Mouse (Mus musculus) lung, embryonic 14.5 days (tissue): ENCODE measurements at regions not wholly inside any gene's neighbourhood (a gene's known extent, or its start where the extent isn't known, plus 50 kb on each side); places are given as distances from the start of the nearest gene placed in this dataset.
A peak's percentile ranks its signal among the peaks of the same experiment; 100 is the strongest.
"Not testable (repeated sequence)": the region's sequence is repeated elsewhere in the genome, so short reads cannot be mapped to it uniquely, and the experiment has no call there.

Experiments
- ATAC-seq: fragments of 200-750 bp; cut with Nextera tagmentation; 2 replicates; pipeline ENCODE4 v1.8.0; 2017; ENCODE audit warnings: mild to moderate bottlenecking, moderate TSS enrichment, moderate library complexity; ENCODE audit not compliant: insufficient read depth
- DNase-seq: peaks from one replicate; pipeline ENCODE4 v3.0.0-alpha.2; 2015
- H3K27ac ChIP-seq: fragments of 300-500 bp; sonication (generic); 2 replicates; pipeline ENCODE4 v1.5.1; 2014; ENCODE audit warnings: low read depth, mild to moderate bottlenecking, moderate library complexity
- H3K27me3 ChIP-seq: fragments of 300-500 bp; sonication (generic); 2 replicates; pipeline ENCODE4 v1.6.1; 2014; ENCODE audit warnings: low read length, control low read depth; ENCODE audit not compliant: insufficient read depth
- H3K36me3 ChIP-seq: fragments of 300-500 bp; sonication (generic); 2 replicates; pipeline ENCODE4 v1.6.1; 2014; ENCODE audit warnings: control low read depth; ENCODE audit not compliant: insufficient read depth
- H3K4me1 ChIP-seq: fragments of 300-500 bp; sonication (generic); 2 replicates; pipeline ENCODE4 v1.6.1; 2014; ENCODE audit warnings: antibody characterized with exemption, control low read depth; ENCODE audit not compliant: insufficient read depth
- H3K4me2 ChIP-seq: fragments of 300-500 bp; sonication (generic); 2 replicates; pipeline ENCODE4 v1.6.1; 2014; ENCODE audit warnings: mild to moderate bottlenecking
- H3K4me3 ChIP-seq: fragments of 300-500 bp; sonication (generic); 2 replicates; pipeline ENCODE4 v1.5.1; 2014; ENCODE audit warnings: low read depth, low read length
- H3K9ac ChIP-seq: fragments of 300-500 bp; sonication (generic); 2 replicates; pipeline ENCODE4 v1.6.1; 2014
- H3K9me3 ChIP-seq: fragments of 300-500 bp; sonication (generic); 2 replicates; pipeline ENCODE4 v1.6.1; 2016; ENCODE audit warnings: low read depth, low read length, control low read depth
- CTCF ChIP-seq: IDR thresholded peaks from 2 replicates; pipeline ENCODE4 v1.5.1; 2016; ENCODE audit warnings: antibody characterized with exemption, low read depth
- WGBS: fragments of 180-500 bp; shearing (Covaris S2); extraction: QIAGEN DNeasy Blood & Tissue Kit; methylation state at CpG from one replicate; pipeline ENCODE4 v1.1.7; 2014; 5-methylcytosine and 5-hydroxymethylcytosine counted together

- no peak for DNase-seq
- no peaks in the 10 kb centered on the region for H3K4me1 ChIP-seq
- no peak overlapping the region for H3K27ac ChIP-seq
- no peak overlapping the region for H3K9ac ChIP-seq
- H3K27me3 ChIP-seq, result peaks cover 14% of the 10 kb centered on the region
- WGBS, result 62% methylated on average over 8 of the region's 8 CpGs
- H3K4me3 ChIP-seq, result no peak overlapping the region
- H3K9me3 ChIP-seq, result no peaks in the 10 kb centered on the region
- no peak for TF ChIP-seq CTCF
- H3K36me3 ChIP-seq, result no peaks in the 10 kb centered on the region
- H3K4me2 ChIP-seq, result no peak overlapping the region
- ATAC-seq, result no peak
Measured at GRCm38 (mm10) chr8:12451857-12452256, 56.8 kb downstream of the Sox1 start.

- H3K9ac ChIP-seq, H3K27me3 ChIP-seq, H3K4me3 ChIP-seq, DNase-seq, H3K36me3 ChIP-seq, ATAC-seq, H3K4me1 ChIP-seq, H3K9me3 ChIP-seq, H3K27ac ChIP-seq, H3K4me2 ChIP-seq: not testable (repeated sequence)
- 87% methylated on average over 3 of the region's 3 CpGs for WGBS
Measured at GRCm38 (mm10) chr8:12455376-12455775, 60.3 kb downstream of the Sox1 start.

GRCm38 (mm10) chr8:12456326-12456725 is 61.2 kb downstream of the Sox1 start:
- DNase-seq, result no peak
- no peak overlapping the region for H3K27ac ChIP-seq
- H3K9me3 ChIP-seq, result no peaks in the 10 kb centered on the region
- no peak for ATAC-seq
- no peaks in the 10 kb centered on the region for H3K4me1 ChIP-seq
- WGBS, result 74% methylated on average over 1 of the region's 1 CpGs
- no peak overlapping the region for H3K4me3 ChIP-seq
- H3K27me3 ChIP-seq, result no peaks in the 10 kb centered on the region
- H3K9ac ChIP-seq, result no peak overlapping the region
- H3K36me3 ChIP-seq, result no peaks in the 10 kb centered on the region
- TF ChIP-seq CTCF, result no peak
- H3K4me2 ChIP-seq, result no peak overlapping the region

- Histone ChIP-seq H3K27ac (no peak overlapping the region), H3K9ac (no peak overlapping the region), H3K4me2 (no peak overlapping the region), H3K27me3 (no peaks in the 10 kb centered on the region), H3K4me3 (no peak overlapping the region), H3K9me3 (no peaks in the 10 kb centered on the region), H3K36me3 (no peaks in the 10 kb centered on the region), H3K4me1 (no peaks in the 10 kb centered on the region)
- DNase-seq, result no peak
- no peak for ATAC-seq
- 55% methylated on average over 7 of the region's 7 CpGs for WGBS
- TF ChIP-seq CTCF, result no peak
Measured at GRCm38 (mm10) chr8:12457015-12457414, 61.9 kb downstream of the Sox1 start.

GRCm38 (mm10) chr8:12466845-12467244 is 71.8 kb downstream of the Sox1 start:
- Histone ChIP-seq H3K9ac (no peak overlapping the region), H3K9me3 (no peaks in the 10 kb centered on the region), H3K4me3 (no peak overlapping the region), H3K27ac (no peak overlapping the region), H3K4me2 (no peak overlapping the region), H3K4me1 (no peaks in the 10 kb centered on the region), H3K27me3 (no peaks in the 10 kb centered on the region), H3K36me3 (no peaks in the 10 kb centered on the region)
- DNase-seq (no peak), ATAC-seq (no peak)
- 62% methylated on average over 7 of the region's 7 CpGs for WGBS
- TF ChIP-seq CTCF, result no peak

- Histone ChIP-seq H3K4me1 (no peaks in the 10 kb centered on the region), H3K4me3 (no peak overlapping the region), H3K4me2 (no peak overlapping the region), H3K36me3 (no peaks in the 10 kb centered on the region), H3K27ac (no peak overlapping the region), H3K9me3 (no peaks in the 10 kb centered on the region), H3K9ac (no peak overlapping the region), H3K27me3 (no peaks in the 10 kb centered on the region)
- DNase-seq (no peak), ATAC-seq (no peak)
- 72% methylated on average over 36 of the region's 36 CpGs for WGBS
- TF ChIP-seq CTCF, result no peak
Measured at GRCm38 (mm10) chr8:12467386-12468326, 72.6 kb downstream of the Sox1 start.

GRCm38 (mm10) chr8:12477449-12478401 is 82.6 kb downstream of the Sox1 start:
- 9% methylated on average over 39 of the region's 39 CpGs for WGBS
- Histone ChIP-seq H3K27me3 (peaks cover 48% of the 10 kb centered on the region), H3K36me3 (no peaks in the 10 kb centered on the region), H3K9ac (no peak overlapping the region), H3K27ac (no peak overlapping the region), H3K4me3 (peak overlapping the region; percentile 14), H3K9me3 (no peaks in the 10 kb centered on the region), H3K4me2 (peak overlapping the region; percentile 53), H3K4me1 (no peaks in the 10 kb centered on the region)
- TF ChIP-seq CTCF, result no peak
- peak; percentile 19 for DNase-seq
- ATAC-seq, result no peak
